Mouse (Mus musculus) frontal cortex, postnatal 25 days (tissue): ENCODE data around the gene Ssbp4.
A peak's percentile ranks its signal among the peaks of the same experiment; 100 is the strongest.

Experiments
- DNase-seq, 2 experiments: peaks; one replicate each; pipeline ENCODE4 v3.0.0; 2022; ENCODE audit warnings: low spot score in 2 of 2

The Ssbp4 gene

DNA sequence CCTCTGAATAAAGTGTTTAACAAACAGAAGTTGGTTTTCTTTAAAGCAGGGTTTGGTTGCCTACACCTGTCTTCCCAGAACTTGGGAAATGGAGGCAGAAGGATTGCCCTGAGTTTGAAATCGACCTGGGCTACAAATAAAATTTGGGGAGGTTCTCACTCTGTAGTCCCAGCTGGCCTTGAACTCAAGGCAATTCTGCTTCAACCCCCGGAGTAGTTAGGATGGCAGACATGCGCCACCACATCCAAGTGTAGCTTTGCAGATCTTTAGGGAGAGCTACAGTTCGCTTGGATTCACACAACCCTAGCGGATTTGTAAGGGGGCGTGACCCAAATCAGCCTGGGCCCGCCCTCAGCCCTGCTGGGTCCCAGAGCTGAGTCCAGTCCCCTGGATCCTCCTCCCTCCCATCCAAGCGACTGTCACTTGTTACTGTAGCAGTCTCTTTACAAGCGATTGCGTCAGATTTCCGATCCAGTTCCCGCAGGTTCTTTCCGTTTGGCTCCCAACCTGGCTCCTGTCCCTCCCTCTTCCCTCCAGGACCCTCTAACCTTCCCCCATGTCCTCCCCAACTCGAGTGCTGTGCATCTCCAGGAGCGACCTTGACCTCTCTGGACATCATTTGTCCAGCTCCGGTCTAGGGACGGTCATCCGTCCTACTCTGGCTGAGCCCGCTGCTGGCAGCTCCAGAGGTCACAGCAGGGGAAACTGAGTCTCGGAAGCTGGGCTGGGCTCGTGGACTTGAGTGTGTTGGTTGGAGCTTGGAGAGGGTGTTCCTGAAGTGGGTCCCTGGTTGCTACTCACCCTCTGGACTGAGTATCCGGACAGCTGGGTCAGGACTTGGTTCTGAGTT, 22.1 kb upstream of the Ssbp4 start:
- no peak for DNase-seq

GRCm38 (mm10) chr8:70629574-70630531, 21.2 kb upstream of the Ssbp4 start:
- DNase-seq = peak; percentile 93

DNA sequence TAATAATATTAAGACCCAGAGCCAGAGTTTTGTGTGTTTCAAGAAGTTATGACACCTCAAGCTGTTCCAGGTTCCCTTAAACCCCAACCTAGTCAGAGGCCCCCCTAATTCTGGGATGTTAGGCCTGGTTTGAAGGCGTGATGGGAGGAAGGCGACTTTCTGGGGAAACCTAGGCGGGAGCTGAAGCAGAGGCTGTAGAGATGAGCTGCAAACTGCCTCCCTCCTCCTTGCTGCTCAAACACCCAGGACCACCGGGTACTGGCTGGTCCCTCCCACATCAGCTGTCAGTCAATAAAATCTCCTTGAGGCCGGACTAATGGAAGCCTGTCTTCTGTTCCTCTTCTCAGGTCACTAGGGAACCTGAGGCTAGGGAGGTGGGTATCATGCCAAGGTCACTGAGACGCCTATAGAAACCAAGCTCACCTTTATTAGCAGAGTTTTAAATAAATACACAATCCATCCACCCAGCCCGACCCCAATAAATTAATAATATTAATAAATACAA, 20.4 kb upstream of the Ssbp4 start:
- DNase-seq = no peak

GRCm38 (mm10) chr8:70627041-70627440, 18.4 kb upstream of the Ssbp4 start:
- no peak for DNase-seq

DNA sequence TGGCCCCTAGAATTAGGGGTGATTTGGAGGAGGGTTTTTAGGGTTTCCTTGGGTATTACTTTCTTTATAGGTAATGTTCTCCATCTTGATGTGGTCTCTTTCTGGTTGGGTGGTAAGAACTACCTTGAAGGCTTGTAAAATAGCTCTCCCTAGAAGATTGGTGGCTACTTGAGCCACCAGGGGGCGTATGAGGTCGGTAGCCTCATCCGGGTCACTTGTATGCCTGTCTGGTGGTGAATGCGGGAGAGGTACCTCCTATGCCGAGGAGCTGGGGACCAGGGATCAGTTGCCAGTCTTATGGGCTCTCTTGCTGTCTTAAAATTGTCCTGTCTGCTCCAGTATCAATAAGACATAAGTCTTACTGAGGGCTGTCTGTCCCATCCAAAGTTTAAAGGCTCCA, 16.4 kb upstream of the Ssbp4 start:
- DNase-seq = no peak

DNA sequence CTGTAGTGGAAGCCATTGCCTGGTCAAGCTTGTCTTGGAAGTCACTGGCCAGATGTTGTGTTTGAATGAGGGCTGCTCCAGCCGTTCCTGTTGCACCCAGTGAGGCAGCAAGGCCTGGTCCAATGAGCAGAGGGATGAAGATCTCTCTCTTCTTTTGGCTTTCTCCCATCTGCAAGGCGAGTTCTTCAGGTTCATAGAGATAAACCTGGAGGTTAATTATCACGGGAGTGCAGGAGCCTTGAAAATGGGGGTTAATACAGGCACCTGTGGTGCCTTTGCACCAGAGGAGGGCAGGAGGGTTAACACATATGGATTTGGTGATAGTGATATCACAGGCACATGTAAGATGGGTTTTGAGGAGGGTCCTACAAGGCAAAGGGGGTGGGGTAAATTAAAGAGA, 13.5 kb upstream of the Ssbp4 start:
- no peak for DNase-seq

DNA sequence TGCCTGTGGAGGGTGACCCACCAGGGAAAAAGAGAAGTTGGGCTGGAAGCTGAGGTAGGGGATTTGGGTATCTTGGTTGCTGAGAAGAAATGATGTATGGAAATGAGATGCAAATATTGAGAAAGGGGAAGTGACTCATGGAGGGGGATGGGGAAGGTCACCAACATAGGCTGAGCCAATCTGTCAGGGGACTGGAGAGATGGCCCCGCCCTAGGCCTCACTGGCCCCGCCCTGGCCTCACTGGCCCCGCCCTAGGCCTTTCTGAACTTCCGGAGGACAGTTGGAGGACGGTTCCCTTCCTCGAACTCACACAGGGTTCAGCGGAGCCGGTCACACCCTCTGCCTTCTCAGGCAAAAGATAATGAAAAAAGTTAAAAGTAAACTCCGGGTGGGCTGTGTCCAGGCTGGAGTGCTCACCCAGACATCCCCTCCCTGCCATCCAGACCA, 10.2 kb upstream of the Ssbp4 start:
- no peak for DNase-seq

- no peak for DNase-seq
These were observed 9.3 kb upstream of the Ssbp4 start for GRCm38 (mm10) chr8:70617985-70618384.

- DNase-seq = no peak
These were observed 8.0 kb upstream of the Ssbp4 start for GRCm38 (mm10) chr8:70616645-70617044.

DNA sequence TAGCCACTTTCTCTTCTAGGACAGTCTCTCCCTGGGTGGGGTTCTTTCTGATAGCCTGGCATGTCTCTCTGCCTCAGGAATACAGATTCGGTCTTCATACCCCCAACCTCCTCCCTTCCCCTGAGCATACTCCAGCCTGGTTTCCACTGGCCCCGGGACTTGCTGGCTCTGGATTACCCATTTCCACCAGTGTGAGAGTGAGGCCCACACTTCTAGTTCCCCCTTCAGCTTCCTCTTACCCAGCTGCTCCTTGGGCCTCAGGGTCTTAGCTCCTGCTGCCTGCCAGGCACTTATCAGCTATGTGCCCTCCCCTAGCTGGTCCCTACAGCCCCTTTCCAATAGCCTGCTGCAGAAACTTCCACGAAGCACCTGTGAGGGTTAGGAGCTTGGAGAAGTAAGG, 7.2 kb upstream of the Ssbp4 start, which contains the start of gene Lrrc25:
Gene Lrrc25 (plus strand): TSS at position 262 of the 400 bp plus-strand sequence.
- DNase-seq = no peak

DNA sequence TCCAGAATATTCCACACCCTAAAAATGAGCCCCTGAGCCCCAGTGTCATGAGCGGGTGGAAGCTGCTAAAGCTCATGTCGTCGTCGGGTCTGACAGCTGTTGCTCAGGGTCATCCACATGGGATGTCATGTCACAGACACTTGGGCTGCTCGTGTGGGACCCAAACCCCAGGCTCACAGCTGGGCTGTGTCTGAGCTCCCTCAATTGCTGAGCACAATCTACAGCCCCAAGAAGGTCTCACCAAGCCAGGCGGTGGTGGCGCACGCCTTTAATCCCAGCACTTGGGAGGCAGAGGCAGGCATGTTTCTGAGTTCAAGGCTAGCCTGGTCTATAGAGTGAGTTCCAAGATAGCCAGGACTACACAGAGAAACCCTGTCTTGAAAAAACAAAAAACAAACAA, 6.6 kb upstream of the Ssbp4 start:
- DNase-seq = no peak

DNA sequence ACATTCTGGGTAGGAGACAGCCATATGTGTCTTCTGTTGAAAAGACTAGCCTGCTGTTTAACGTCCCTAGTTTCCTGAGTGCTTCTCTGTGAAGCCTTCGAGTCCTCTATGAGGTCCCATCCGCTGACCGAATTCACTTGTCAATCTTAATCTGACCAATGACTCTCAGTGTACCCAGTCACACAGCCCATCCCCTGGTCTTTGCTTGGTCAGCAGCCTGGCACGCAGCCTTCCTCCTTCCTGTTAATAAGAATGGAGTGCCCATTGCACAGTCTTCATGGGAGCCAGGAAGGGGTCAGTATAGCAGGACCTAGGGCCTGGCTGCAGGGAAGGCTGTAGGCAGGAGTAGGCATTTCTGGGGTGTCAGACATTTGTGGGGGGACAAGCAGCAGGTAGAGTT, 5.8 kb upstream of the Ssbp4 start:
- DNase-seq = no peak

GRCm38 (mm10) chr8:70613763-70614162, 5.1 kb upstream of the Ssbp4 start:
- no peak for DNase-seq

DNA sequence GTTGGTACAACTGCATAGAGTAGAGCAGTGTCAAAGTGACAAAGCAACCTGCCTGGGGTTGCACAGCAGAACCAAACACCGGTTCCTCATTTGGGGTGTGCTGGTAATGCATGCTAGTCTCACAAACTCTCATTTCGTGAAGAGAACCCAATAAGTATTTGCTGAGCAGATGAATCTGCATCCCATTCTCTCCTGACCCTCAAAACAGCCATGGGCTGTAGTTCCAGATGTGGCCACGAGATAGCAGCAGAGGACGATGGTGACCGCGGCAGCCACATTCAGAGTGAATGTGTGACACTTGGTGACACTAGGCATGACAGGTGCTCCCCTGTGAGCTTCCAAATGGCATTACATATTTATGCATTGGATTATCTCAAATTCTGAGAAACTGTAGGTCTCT, 3.2 kb upstream of the Ssbp4 start:
- DNase-seq = peak in 1 of 2 experiments; percentile 90

- DNase-seq = no peak
These were observed 2.4 kb upstream of the Ssbp4 start for GRCm38 (mm10) chr8:70610796-70611771.

- peak in 1 of 2 experiments; percentile 76 for DNase-seq
These were observed 1.4 kb upstream of the Ssbp4 start for GRCm38 (mm10) chr8:70609849-70610795.

DNA sequence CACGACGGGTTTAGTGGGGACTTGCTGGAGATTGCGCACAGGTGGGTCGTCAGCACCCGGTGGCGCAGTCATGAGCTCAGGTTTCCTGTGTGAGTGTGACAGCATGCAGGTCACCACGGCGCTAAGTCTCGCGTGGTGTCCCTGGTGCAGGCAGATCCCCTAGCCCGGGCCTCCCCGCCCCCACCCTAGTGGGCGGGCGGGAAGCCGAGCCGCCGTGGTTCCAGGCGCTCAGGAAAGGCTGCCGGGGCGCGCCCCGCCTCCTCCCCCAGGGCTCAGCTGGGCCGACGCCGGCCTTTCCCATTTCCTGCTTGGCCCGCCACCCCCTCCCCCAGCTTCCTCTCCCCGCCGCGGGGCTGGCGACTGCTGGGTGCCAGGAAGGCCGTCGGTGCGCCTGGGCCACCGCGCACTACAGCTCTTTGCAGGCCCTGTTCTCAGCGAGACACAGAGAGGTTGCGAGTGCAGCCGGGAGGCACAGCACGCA, 736 bp upstream of the Ssbp4 start:
- no peak for DNase-seq

GRCm38 (mm10) chr8:70607898-70608748, 549 bp downstream of the Ssbp4 start:
- no peak for DNase-seq

DNA sequence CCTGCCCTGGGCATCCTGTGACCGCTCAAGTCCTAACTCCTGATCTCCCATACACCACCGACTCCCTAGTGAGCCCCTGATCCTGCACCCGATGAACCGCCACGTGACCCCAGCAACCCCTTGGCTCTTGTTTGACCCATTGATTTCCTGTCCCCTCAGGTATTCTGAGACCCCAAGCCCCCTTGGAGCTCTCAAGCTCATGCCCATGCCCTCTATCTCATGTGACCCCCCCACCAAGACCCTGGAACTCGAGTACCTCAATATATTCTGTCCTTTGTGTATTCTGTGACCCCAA, 1.1 kb downstream of the Ssbp4 start:
- no peak for DNase-seq
